Mouse (Mus musculus) adrenal gland, adult 2 months (tissue): Measurements from ENCODE around the gene Olfr1393. TPM values are rescaled to one million over a fixed set of nuclear protein-coding genes. Genes with fewer than 3 reads are reported as not detected.

ENCODE experiments used
- DNase-seq: peaks from one replicate; pipeline ENCODE4 v3.0.0; 2021
- long read RNA-seq: library from polyadenylated mRNA; stranded (forward); transcript quantifications from one replicate; pipeline ENCODE4 v2.0.0, GENCODE M21; 2021
- polyA plus RNA-seq: library from polyadenylated mRNA; depleted of rRNA; stranded (reverse); fragments of >200 nt; gene quantifications from 2 replicates; pipeline ENCODE4 v1.2.3, GENCODE M21; 2012; rRNA removed
- total RNA-seq, 2 experiments: library from RNA; stranded (reverse); gene quantifications; 2 replicates each; pipeline ENCODE4 v1.2.3; 2021

Olfr1393 gene
- total RNA-seq (under 1 TPM in 1 of 2 experiments, not detected in 1; 0.32 TPM), polyA plus RNA-seq (0.04 TPM in 1 of 2 replicates, not detected in the other)
- long read RNA-seq: 0 reads

DNA sequence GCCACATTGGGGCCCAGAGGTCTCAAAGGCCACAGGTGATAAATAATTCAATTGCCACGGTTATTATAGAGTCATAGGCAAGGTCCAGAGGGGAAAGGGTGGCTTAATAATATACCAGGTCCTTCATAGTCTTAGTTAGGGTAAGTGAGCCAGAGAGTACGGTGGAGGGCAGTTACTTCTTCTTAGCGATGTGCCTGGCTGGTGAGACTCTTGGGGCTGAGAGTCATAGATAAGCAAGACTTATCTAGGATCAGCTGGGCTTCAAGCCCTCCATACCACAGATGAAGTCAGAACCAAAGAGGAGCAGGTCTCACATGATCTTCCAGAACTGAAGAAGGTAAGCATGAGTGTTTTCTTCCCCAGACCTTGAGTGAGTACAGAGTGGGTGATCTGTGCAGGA lies at the start of gene Olfr1393:
Gene Olfr1393 (plus strand): TSS at position 83 of the 400 bp plus-strand sequence.
- no peak for DNase-seq

DNA sequence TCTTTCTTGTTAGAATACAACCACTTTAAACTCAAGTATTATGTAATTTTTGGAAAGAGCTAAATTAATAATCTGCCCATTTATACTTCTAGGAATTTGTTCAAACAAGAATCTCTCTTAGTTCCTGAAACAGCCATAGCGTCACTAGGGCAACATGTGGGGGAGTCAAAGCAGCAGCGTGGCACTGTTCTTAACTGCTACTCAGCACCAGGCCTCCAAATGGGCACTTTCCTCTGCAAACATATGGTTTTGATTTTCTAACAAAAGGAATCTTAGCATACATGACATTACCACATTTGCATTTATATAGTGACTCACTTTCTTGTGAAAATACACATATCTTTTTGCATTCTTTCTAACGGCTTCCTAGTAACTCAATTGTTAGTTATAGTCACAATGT lies 45.3 kb upstream of the Olfr1393 start:
- DNase-seq: no peak

GRCm38 (mm10) chr11:49235459-49236207 lies 42.5 kb upstream of the Olfr1393 start:
- no peak for DNase-seq

GRCm38 (mm10) chr11:49236891-49237290 lies 41.2 kb upstream of the Olfr1393 start:
- DNase-seq: no peak

DNA sequence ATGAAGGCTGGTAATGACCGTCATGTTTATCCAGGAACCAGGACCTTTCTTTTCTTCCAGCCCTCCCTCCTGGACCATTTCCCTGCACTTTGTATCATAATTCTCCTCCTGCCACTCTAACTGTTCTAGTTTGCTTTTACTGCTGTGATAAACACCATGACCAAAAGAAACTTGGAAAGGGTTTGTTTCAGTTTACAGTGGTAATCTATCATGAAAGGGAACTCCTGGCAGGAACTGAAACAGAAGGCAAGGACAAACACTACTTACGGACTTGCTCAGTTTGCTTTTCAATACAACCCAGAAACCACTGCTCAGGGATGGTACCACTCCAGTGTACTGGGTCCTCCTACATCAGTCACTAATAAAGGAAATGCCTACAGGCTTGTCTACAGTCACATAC lies 40.6 kb upstream of the Olfr1393 start:
- DNase-seq: no peak

DNA sequence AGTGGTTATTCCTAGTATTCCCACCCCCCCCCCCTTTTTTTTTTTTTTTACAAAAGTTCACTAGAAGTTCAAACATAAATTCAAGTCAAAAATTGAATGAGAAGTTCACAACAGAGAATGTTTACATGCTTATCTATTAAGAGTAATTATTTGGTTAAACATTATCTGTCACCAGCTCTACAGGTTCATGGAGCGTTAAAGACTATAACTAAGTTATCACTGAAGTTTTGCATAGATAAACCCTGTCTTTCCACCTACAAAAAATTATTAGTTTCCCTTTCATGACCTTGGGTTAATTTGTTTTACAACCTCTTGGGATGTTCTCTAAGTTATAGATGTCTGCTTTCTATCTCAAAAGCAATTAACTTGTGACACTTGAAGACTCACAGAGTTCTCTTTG lies 37.8 kb upstream of the Olfr1393 start:
- DNase-seq: no peak

DNA sequence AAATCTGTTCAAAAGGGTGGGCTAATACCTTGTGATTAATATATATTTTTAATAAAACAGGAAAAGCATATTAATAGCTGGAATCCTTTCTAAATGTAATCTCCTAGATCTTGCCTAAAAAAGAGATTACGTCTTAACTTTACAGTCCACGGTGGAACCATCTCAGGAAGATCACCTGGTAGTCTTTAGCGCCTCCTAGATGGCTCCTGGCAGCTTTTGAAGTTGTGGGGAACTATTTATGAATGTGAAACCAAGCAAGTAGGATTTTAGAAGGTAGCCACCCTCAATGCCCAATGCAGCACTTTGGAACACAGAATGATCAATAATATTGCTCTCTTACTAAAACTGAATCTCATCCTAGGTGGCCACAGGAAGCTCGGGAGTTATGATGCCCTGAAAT lies 37.2 kb upstream of the Olfr1393 start:
- no peak for DNase-seq

GRCm38 (mm10) chr11:49241471-49241870 lies 36.6 kb upstream of the Olfr1393 start:
- no peak for DNase-seq

DNA sequence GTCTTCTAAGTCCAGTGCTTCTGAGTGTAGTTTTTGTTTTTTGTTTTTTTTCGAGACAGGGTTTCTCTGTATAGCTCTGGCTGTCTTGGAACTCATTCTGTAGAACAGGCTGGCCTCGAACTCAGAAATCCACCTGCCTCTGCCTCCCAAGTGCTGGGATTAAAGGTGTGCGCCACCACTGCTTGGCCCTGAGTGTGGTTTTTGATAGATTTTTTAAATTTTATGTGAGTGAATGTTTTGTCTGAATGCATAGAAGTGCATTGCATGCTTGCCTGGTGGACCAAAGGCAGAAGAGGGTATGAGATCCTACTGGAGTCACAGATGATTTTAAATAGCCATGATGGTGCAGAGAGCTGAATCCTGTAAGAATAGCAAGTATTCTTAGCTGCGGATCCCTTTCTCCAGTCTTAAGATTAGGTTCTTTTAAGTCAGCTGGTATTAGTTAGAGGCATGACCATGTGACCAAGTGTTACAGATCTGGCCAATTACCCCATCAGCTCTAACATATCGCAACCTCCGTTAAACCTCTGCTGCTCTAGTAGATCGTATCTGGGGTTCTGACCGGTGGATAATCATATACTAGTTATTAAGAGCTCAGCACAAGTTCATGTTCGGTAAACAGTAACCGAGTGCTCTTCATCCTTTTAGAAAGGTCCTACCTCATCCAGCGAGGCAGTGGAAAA lies 35.0 kb upstream of the Olfr1393 start:
- DNase-seq: no peak

GRCm38 (mm10) chr11:49243727-49244594 lies 34.1 kb upstream of the Olfr1393 start, which contains the start of gene Mgat1:
Gene Mgat1 (plus strand): TSS chr11:49244191.
- peak; percentile 97 for DNase-seq

GRCm38 (mm10) chr11:49244595-49244930 lies 33.5 kb upstream of the Olfr1393 start:
- DNase-seq: no peak

DNA sequence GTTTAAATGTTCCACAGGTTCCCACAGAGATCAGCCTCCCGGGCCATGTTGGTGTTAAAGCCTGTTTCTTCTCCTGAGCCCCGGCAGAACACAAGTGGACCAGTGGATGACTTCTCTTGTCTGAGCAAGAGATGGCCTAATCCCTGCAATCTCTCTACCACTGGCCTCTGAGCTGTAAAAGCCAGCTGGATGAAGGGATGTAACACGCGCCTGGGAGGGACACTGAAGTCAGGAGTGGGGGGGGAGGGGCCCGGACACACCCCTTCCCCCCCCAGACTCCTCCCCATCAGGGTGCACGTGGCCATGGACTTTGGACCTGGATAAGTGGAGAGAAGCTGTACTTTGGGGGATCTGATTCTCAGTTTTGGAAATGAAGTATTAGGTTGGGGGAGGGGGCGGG lies 32.9 kb upstream of the Olfr1393 start:
- peak; percentile 76 for DNase-seq

DNA sequence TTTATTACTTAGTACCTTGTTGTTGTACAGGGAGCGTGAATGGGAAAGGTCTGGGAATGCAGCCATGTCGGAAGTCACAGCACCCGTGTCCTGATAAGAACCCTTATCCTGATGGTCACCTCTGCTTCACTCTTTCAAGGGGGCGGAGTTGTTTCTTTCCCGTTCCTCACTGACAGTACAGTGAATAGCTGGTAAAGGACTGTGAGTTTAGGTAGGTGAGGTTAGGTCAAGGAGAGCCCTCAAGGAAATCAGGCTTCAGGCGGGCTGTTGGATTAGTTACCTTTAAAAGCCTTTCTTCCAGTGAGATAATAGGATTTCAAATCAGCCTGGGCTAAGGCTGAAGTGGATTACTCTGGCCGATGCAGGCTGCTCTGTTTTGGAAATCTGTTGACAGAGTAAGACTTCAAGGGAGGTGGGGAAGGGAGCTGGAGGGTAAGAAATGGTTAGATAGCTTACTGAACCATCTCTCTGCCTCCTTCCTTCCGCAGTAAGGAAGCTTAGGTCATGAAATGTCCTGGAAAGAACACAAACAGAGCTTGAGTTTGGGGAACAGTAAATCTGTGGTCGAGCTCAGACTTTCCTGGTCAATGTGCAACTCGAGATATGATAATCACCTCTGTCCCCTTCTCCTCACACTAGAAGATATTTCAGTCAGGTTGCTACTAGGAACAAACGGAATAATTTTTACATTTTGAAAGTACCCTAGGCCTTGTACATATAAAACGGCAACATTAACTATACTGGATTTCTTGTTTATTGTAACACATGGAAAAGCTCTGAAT lies 32.3 kb upstream of the Olfr1393 start:
- DNase-seq: peak; percentile 45

GRCm38 (mm10) chr11:49246523-49246922 lies 31.6 kb upstream of the Olfr1393 start:
- DNase-seq: no peak

DNA sequence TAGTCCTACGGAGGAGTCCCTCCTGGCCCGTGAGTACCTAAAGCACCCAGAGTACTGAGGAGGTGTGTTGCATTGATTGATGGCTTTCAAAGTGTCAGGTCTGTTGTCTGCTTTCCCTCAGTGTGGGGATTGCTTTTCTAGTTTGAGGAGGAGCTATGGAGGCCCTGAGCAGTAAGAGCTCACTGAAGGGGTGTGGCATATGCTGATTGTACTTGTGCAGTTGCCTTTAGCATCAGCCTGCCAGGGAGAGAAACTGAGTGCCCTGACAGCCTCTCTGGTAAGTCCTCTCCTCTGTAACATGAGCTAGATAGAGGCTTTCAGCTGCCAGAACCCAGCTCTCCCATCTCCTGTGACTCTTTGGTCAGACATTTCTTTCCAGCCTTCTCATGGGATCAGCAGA lies 30.8 kb upstream of the Olfr1393 start:
- no peak for DNase-seq

DNA sequence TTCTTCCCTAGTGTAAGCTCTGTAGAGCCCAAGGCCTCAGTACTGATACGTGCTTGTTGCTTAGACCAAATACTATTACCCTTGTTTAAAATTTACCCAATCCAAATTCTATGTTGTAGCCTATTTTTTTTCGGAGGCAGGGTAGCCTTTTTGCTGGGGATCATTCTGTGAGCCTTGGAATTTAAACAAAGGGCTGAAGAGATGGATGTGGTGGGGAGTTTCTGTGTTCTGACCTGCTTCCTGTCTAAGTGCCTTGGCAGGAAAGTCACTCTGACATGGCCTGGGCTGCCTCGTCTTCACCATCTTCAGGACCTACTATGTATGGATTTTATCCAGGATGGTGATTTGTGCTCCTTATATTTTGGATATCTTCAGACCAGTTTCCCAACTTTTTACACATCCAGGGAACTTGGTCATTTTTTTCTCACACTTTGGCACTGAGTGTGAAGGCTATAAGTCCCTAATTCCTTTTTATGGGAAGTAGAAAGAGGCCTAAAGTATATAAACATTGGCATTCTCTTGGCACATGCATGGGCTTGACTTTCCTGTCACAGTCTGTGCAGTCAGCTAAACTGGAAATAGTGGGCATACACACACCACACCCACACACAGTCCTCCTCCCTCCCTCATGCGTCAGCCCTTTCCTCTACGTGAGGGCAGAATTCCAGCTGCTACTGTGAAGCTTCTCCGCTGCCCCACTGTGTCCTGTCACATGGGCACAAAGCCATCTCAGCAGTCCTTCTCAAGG lies 29.7 kb upstream of the Olfr1393 start:
- DNase-seq: peak; percentile 78

GRCm38 (mm10) chr11:49248974-49249700 lies 29.0 kb upstream of the Olfr1393 start:
- DNase-seq: no peak

DNA sequence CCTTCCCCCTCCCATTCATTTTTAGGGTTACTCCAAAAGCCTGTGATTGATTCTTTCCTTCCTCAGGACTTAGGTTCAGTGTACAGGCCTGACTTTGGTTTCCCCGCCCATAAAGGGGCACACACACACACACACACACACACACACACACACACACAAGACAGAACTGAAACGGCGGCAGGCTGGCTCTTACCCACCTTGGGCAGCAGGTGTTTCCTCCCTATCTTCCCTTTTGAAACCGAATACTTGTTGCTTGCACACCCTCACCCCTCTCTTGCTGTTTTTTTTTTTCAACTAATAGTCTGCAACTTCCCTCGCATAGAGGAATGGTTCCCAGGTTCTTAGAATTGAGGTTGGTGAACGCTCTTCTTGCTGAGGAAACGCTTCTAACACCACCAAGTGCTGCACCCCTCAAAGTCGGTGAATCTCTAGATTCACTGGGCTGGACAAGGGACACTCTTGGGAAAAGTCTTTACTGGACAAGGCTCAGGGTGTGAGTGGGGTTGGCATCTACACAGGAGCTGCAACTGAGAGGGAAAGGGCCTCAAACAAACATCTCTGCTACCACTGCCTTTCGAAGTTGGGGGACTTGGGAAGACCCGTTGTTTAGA lies 28.2 kb upstream of the Olfr1393 start:
- DNase-seq: peak; percentile 46
